Mouse (Mus musculus) thymus, adult 2 months (tissue): ENCODE measurements around the gene Mcm2.

Experiments
- CTCF ChIP-seq: fragments of 200-500 bp; IDR thresholded peaks from 2 replicates; pipeline ENCODE4 v1.5.1; 2012; ENCODE audit warnings: mild to moderate bottlenecking, control low read depth, low read length, moderate library complexity, borderline replicate concordance; ENCODE audit not compliant: control insufficient read depth, poor library complexity, insufficient read depth; ENCODE audit errors: extremely low read depth
- POLR2A ChIP-seq: fragments of 200-500 bp; IDR thresholded peaks from 2 replicates; pipeline ENCODE4 v1.6.1; 2012; ENCODE audit warnings: mild to moderate bottlenecking, low read length, control low read depth, moderate library complexity; ENCODE audit not compliant: control insufficient read depth, poor library complexity, insufficient read depth; ENCODE audit errors: extremely low read depth

DNA sequence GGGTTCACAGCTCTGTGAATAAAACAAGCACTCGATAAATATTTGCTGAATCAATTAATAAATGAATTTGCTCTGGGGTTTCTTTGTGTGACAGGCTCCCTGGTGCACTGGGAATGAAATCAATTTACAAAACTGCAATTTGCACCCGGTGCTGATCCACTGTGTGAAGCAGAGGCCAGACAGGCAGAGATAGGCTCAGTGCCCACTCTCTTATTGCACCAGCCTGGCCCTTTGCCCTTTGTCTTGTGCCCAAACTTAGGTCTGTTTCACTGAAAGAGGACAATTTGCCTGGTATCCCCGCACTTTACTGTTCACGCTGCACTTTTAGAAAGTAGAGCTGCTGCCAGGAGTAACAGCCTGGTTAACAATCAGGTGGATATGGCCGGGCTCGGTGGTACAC, 47.9 kb upstream of the Mcm2 start:
- TF ChIP-seq CTCF (no peak), POLR2A (no peak)
